Mouse (Mus musculus): ENCODE measurements around the gene Phyhd1.

Phyhd1 gene

GRCm38 (mm10) chr2:30265767-30266253 is at the start of gene Phyhd1:
Gene Phyhd1 (plus strand): TSS chr2:30266203.
- peak in 1 of 2 experiments; percentile 43 for DNase-seq (ENCODE audit: low spot score in 2 of 2)

- no peak for DNase-seq (ENCODE audit: low spot score in 2 of 2)
Measured at GRCm38 (mm10) chr2:30216293-30216692, 49.7 kb upstream of the Phyhd1 start.

- no peak for DNase-seq (ENCODE audit: low spot score in 2 of 2)
Measured at GRCm38 (mm10) chr2:30235593-30235992, 30.4 kb upstream of the Phyhd1 start.

GRCm38 (mm10) chr2:30236426-30237198 is 29.4 kb upstream of the Phyhd1 start:
- DNase-seq (ENCODE audit: low spot score in 2 of 2) = no peak

- peak; percentile 99 for DNase-seq (ENCODE audit: low spot score in 2 of 2)
Measured at GRCm38 (mm10) chr2:30237199-30237880, 28.7 kb upstream of the Phyhd1 start, which contains the start of gene Lrrc8a. Gene Lrrc8a (plus strand): TSS chr2:30237715.

- peak; percentile 35 to 39 for DNase-seq (ENCODE audit: low spot score in 2 of 2)
Measured at GRCm38 (mm10) chr2:30237881-30238280, 28.1 kb upstream of the Phyhd1 start.

GRCm38 (mm10) chr2:30238906-30239465 is 27.0 kb upstream of the Phyhd1 start:
- DNase-seq (ENCODE audit: low spot score in 2 of 2) = no peak

- DNase-seq (ENCODE audit: low spot score in 2 of 2) = no peak
Measured at GRCm38 (mm10) chr2:30239777-30240176, 26.2 kb upstream of the Phyhd1 start.

GRCm38 (mm10) chr2:30240267-30240666 is 25.7 kb upstream of the Phyhd1 start, which contains the start of gene Gm28035:
Gene Gm28035 (plus strand): TSS chr2:30240567.
- DNase-seq (ENCODE audit: low spot score in 2 of 2) = no peak

- no peak for DNase-seq (ENCODE audit: low spot score in 2 of 2)
Measured at GRCm38 (mm10) chr2:30242509-30242908, 23.5 kb upstream of the Phyhd1 start.

GRCm38 (mm10) chr2:30243391-30243790 is 22.6 kb upstream of the Phyhd1 start:
- DNase-seq (ENCODE audit: low spot score in 2 of 2) = no peak

- no peak for DNase-seq (ENCODE audit: low spot score in 2 of 2)
Measured at GRCm38 (mm10) chr2:30244595-30245178, 21.3 kb upstream of the Phyhd1 start.

- DNase-seq (ENCODE audit: low spot score in 2 of 2) = no peak
Measured at GRCm38 (mm10) chr2:30247036-30247435, 19.0 kb upstream of the Phyhd1 start.

- no peak for DNase-seq (ENCODE audit: low spot score in 2 of 2)
Measured at GRCm38 (mm10) chr2:30247681-30248080, 18.3 kb upstream of the Phyhd1 start.

- no peak for DNase-seq (ENCODE audit: low spot score in 2 of 2)
Measured at GRCm38 (mm10) chr2:30249182-30249581, 16.8 kb upstream of the Phyhd1 start.

GRCm38 (mm10) chr2:30250166-30251128 is 15.6 kb upstream of the Phyhd1 start:
- DNase-seq (ENCODE audit: low spot score in 2 of 2) = no peak

- no peak for DNase-seq (ENCODE audit: low spot score in 2 of 2)
Measured at GRCm38 (mm10) chr2:30251417-30252104, 14.4 kb upstream of the Phyhd1 start.

- DNase-seq (ENCODE audit: low spot score in 2 of 2) = no peak
Measured at GRCm38 (mm10) chr2:30252521-30252920, 13.5 kb upstream of the Phyhd1 start.

GRCm38 (mm10) chr2:30253809-30254208 is 12.2 kb upstream of the Phyhd1 start:
- DNase-seq (ENCODE audit: low spot score in 2 of 2) = no peak

All from frontal cortex, postnatal 25 days (tissue).